Mouse (Mus musculus): ENCODE measurements around the gene Spag8. TPM values are rescaled to one million over a fixed set of nuclear protein-coding genes. Genes with fewer than 3 reads are reported as not detected.

Gene Spag8
- polyA plus RNA-seq, 1 experiment from 2014 or later: 3.9 TPM

GRCm38 (mm10) chr4:43629106-43629817 lies 24.1 kb downstream of the Spag8 start:
- H3K4me3 ChIP-seq: no peak overlapping the region
- peaks cover 29% of the 10 kb centered on the region for H3K4me1 ChIP-seq
- ATAC-seq (ENCODE audit: borderline replicate concordance, extremely low read depth, low FRiP score, low TSS enrichment): no peak
- H3K27me3 ChIP-seq: no peaks in the 10 kb centered on the region
- no peaks in the 10 kb centered on the region for H3K36me3 ChIP-seq
- H3K9me3 ChIP-seq: peaks cover 10% of the 10 kb centered on the region
- no peak overlapping the region for H3K4me2 ChIP-seq
- no peak overlapping the region for H3K9ac ChIP-seq
- WGBS: 44% methylated on average over 20 of the region's 20 CpGs
- no peak overlapping the region for H3K27ac ChIP-seq

GRCm38 (mm10) chr4:43620146-43620778 lies 33.1 kb downstream of the Spag8 start:
- no peak for ATAC-seq (ENCODE audit: borderline replicate concordance, extremely low read depth, low FRiP score, low TSS enrichment)
- H3K9me3 ChIP-seq: peaks cover 6% of the 10 kb centered on the region
- H3K4me3 ChIP-seq: no peak overlapping the region
- no peak overlapping the region for H3K4me2 ChIP-seq
- H3K9ac ChIP-seq: no peak overlapping the region
- H3K27ac ChIP-seq: no peak overlapping the region
- no peaks in the 10 kb centered on the region for H3K36me3 ChIP-seq
- no peaks in the 10 kb centered on the region for H3K4me1 ChIP-seq
- WGBS: 60% methylated on average over 4 of the region's 4 CpGs
- no peaks in the 10 kb centered on the region for H3K27me3 ChIP-seq

- Histone ChIP-seq H3K4me1 (no peaks in the 10 kb centered on the region), H3K27me3 (no peaks in the 10 kb centered on the region), H3K27ac (no peak overlapping the region), H3K4me3 (no peak overlapping the region), H3K9ac (no peak overlapping the region), H3K36me3 (no peaks in the 10 kb centered on the region), H3K4me2 (no peak overlapping the region), H3K9me3 (no peaks in the 10 kb centered on the region)
- WGBS: 43% methylated on average over 3 of the region's 3 CpGs
- ATAC-seq (ENCODE audit: borderline replicate concordance, extremely low read depth, low FRiP score, low TSS enrichment): no peak
These were observed 40.2 kb downstream of the Spag8 start for GRCm38 (mm10) chr4:43613060-43613730.

- Histone ChIP-seq H3K4me1 (no peaks in the 10 kb centered on the region), H3K9ac (no peak overlapping the region), H3K4me2 (no peak overlapping the region), H3K36me3 (no peaks in the 10 kb centered on the region), H3K27ac (no peak overlapping the region), H3K9me3 (no peaks in the 10 kb centered on the region), H3K4me3 (no peak overlapping the region), H3K27me3 (no peaks in the 10 kb centered on the region)
- 56% methylated on average over 10 of the region's 10 CpGs for WGBS
- ATAC-seq (ENCODE audit: borderline replicate concordance, extremely low read depth, low FRiP score, low TSS enrichment): no peak
These were observed 40.9 kb downstream of the Spag8 start for GRCm38 (mm10) chr4:43612534-43612933.

- no peaks in the 10 kb centered on the region for H3K9me3 ChIP-seq
- H3K9ac ChIP-seq: no peak overlapping the region
- WGBS: 56% methylated on average over 9 of the region's 9 CpGs
- no peak for ATAC-seq (ENCODE audit: borderline replicate concordance, extremely low read depth, low FRiP score, low TSS enrichment)
- H3K4me1 ChIP-seq: no peaks in the 10 kb centered on the region
- no peak overlapping the region for H3K27ac ChIP-seq
- no peak overlapping the region for H3K4me2 ChIP-seq
- no peaks in the 10 kb centered on the region for H3K36me3 ChIP-seq
- no peak overlapping the region for H3K4me3 ChIP-seq
- no peaks in the 10 kb centered on the region for H3K27me3 ChIP-seq
These were observed 48.4 kb downstream of the Spag8 start for GRCm38 (mm10) chr4:43604751-43605685.

GRCm38 (mm10) chr4:43604099-43604498 lies 49.3 kb downstream of the Spag8 start:
- Histone ChIP-seq H3K9me3 (no peaks in the 10 kb centered on the region), H3K27ac (no peak overlapping the region), H3K36me3 (no peaks in the 10 kb centered on the region), H3K27me3 (no peaks in the 10 kb centered on the region), H3K4me2 (no peak overlapping the region), H3K4me3 (no peak overlapping the region), H3K4me1 (no peaks in the 10 kb centered on the region), H3K9ac (no peak overlapping the region)
- WGBS: 59% methylated on average over 3 of the region's 3 CpGs
- no peak for ATAC-seq (ENCODE audit: borderline replicate concordance, extremely low read depth, low FRiP score, low TSS enrichment)

Small RNAs within 50 kb of the gene (microRNA-seq; reads per million reads assigned to microRNA genes)
- gene Gm25262: not detected

Other genes starting within 250 kb of the Spag8 start
- gene Fam166b, start 224.5 kb downstream of the Spag8 start, polyA plus RNA-seq (2015; fragmentation: Nextera tagmentation; extraction: Ambion mirVana): 0.14 and 0.25 TPM in 2 replicates
- 8.3 and 8.5 TPM in 2 replicates for gene Tesk1, start 211.7 kb downstream of the Spag8 start, polyA plus RNA-seq (2015; fragmentation: Nextera tagmentation; extraction: Ambion mirVana)
- gene Cd72, start 199.0 kb downstream of the Spag8 start, polyA plus RNA-seq (2015; fragmentation: Nextera tagmentation; extraction: Ambion mirVana): 1.8 and 3.1 TPM in 2 replicates
- gene Sit1, start 169.9 kb downstream of the Spag8 start, polyA plus RNA-seq (2015; fragmentation: Nextera tagmentation; extraction: Ambion mirVana): 0.14 and 1.2 TPM in 2 replicates
- 67.4 and 70.1 TPM in 2 replicates for gene Ccdc107, start 160.7 kb downstream of the Spag8 start, polyA plus RNA-seq (2015; fragmentation: Nextera tagmentation; extraction: Ambion mirVana)
- gene Arhgef39, start 153.9 kb downstream of the Spag8 start, polyA plus RNA-seq (2015; fragmentation: Nextera tagmentation; extraction: Ambion mirVana): 48.8 and 54.0 TPM in 2 replicates
- gene Car9, start 146.6 kb downstream of the Spag8 start, polyA plus RNA-seq (2015; fragmentation: Nextera tagmentation; extraction: Ambion mirVana): 4.7 and 6.1 TPM in 2 replicates
- 198 and 216 TPM in 2 replicates for gene Tpm2, start 129.8 kb downstream of the Spag8 start, polyA plus RNA-seq (2015; fragmentation: Nextera tagmentation; extraction: Ambion mirVana)
- 62.7 and 63.2 TPM in 2 replicates for gene Creb3, start 91.3 kb downstream of the Spag8 start, polyA plus RNA-seq (2015; fragmentation: Nextera tagmentation; extraction: Ambion mirVana)
- gene Tln1, start 90.9 kb downstream of the Spag8 start, polyA plus RNA-seq (2015; fragmentation: Nextera tagmentation; extraction: Ambion mirVana): 97.9 and 98.2 TPM in 2 replicates
- 23.7 and 32.2 TPM in 2 replicates for gene Rgp1, start 74.9 kb downstream of the Spag8 start, polyA plus RNA-seq (2015; fragmentation: Nextera tagmentation; extraction: Ambion mirVana)
- gene Gba2, start 74.7 kb downstream of the Spag8 start, polyA plus RNA-seq (2015; fragmentation: Nextera tagmentation; extraction: Ambion mirVana): 19.0 and 21.1 TPM in 2 replicates
- gene Msmp, start 69.1 kb downstream of the Spag8 start, polyA plus RNA-seq (2015; fragmentation: Nextera tagmentation; extraction: Ambion mirVana): 0.77 and 1.5 TPM in 2 replicates
- 9.6 and 10.6 TPM in 2 replicates for gene Npr2, start 21.7 kb downstream of the Spag8 start, polyA plus RNA-seq (2015; fragmentation: Nextera tagmentation; extraction: Ambion mirVana)
- gene Hint2, start 2.9 kb upstream of the Spag8 start, polyA plus RNA-seq (2015; fragmentation: Nextera tagmentation; extraction: Ambion mirVana): 110 and 114 TPM in 2 replicates
- gene Tmem8b, start 15.4 kb upstream of the Spag8 start, polyA plus RNA-seq (2015; fragmentation: Nextera tagmentation; extraction: Ambion mirVana): 4.2 and 4.9 TPM in 2 replicates
- gene Fam221b, start 15.6 kb upstream of the Spag8 start, polyA plus RNA-seq (2015; fragmentation: Nextera tagmentation; extraction: Ambion mirVana): 2.1 and 2.3 TPM in 2 replicates
- not detected in 2 replicates for gene Olfr70, start 47.2 kb upstream of the Spag8 start, polyA plus RNA-seq (2015; fragmentation: Nextera tagmentation; extraction: Ambion mirVana)
- not detected in 2 replicates for gene Olfr71, start 56.7 kb upstream of the Spag8 start, polyA plus RNA-seq (2015; fragmentation: Nextera tagmentation; extraction: Ambion mirVana)
- 1.1 and 1.3 TPM in 2 replicates for gene Hrct1, start 73.6 kb upstream of the Spag8 start, polyA plus RNA-seq (2015; fragmentation: Nextera tagmentation; extraction: Ambion mirVana)
- gene Spaar, start 76.4 kb upstream of the Spag8 start, polyA plus RNA-seq (2015; fragmentation: Nextera tagmentation; extraction: Ambion mirVana): 0.48 and 0.62 TPM in 2 replicates
- not detected in 2 replicates for gene Olfr159, start 117.4 kb upstream of the Spag8 start, polyA plus RNA-seq (2015; fragmentation: Nextera tagmentation; extraction: Ambion mirVana)
- not detected in 2 replicates for gene Olfr156, start 170.3 kb upstream of the Spag8 start, polyA plus RNA-seq (2015; fragmentation: Nextera tagmentation; extraction: Ambion mirVana)
- not detected in 2 replicates for gene Olfr157, start 186.6 kb upstream of the Spag8 start, polyA plus RNA-seq (2015; fragmentation: Nextera tagmentation; extraction: Ambion mirVana)
- not detected in 2 replicates for gene Olfr155, start 198.0 kb upstream of the Spag8 start, polyA plus RNA-seq (2015; fragmentation: Nextera tagmentation; extraction: Ambion mirVana)
- gene Reck, start 221.9 kb upstream of the Spag8 start, polyA plus RNA-seq (2015; fragmentation: Nextera tagmentation; extraction: Ambion mirVana): 23.0 and 23.2 TPM in 2 replicates

Measured in lung, embryonic 15.5 days (tissue).